Mouse (Mus musculus): ENCODE data around the gene Gm2381.
"Not testable (repeated sequence)": the region's sequence is repeated elsewhere in the genome, so short reads cannot be mapped to it uniquely, and the experiment has no call there.

DNA sequence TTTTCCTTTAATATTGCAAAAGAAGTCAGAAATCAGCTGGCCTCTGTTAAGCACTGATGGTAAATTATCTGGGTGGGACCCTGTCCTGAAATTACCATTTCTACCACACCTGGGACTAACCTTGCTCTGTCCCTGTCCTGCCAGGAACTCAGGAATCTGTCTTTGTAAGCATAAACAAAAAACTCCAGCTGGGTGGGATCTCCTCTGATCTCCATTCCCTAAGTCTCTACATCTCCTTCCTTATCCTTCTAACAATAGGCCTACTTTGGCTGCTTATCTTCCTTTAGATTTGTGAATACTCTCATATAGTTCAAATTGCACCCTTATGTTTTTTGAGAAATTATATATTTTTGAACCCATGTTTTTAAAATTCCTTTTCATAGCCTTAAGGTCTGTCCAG lies 28.7 kb downstream of the Gm2381 start:
- not testable (repeated sequence) for TF ChIP-seq CTCF, EP300 (IDR thresholded peaks at IDR 0.05; ENCODE audit: low read depth)
